Mouse (Mus musculus) left cerebral cortex, postnatal 25 days (tissue): ENCODE measurements at regions not wholly inside any gene's neighbourhood (a gene's known extent, or its start where the extent isn't known, plus 50 kb on each side); places are given as distances from the start of the nearest gene placed in this dataset.

ENCODE experiments used
- DNase-seq, 2 experiments: peaks; one replicate each; pipeline ENCODE4 v3.0.0; 2022; ENCODE audit warnings: low spot score in 2 of 2, mixed read lengths in 1 of 2
- intact Hi-C: fragments of 180-260 bp; cut with DNase I; formaldehyde crosslinking; loops from one replicate; pipeline ENCODE4 v1.15.1; 2025

GRCm38 (mm10) chr4:50675576-50675975 lies 540.9 kb upstream of the Cylc2 start:
- peak; percentile 3 to 19 for DNase-seq
- intact Hi-C loops: loop anchor here (5.0 kb wide), 1 partner anchor 988 kb away; no protein-coding TSS in a partner anchor

GRCm38 (mm10) chr4:50686019-50686418 lies 530.5 kb upstream of the Cylc2 start:
- no peak for DNase-seq
- intact Hi-C loops: no loop called here
